Mouse (Mus musculus): Measurements from ENCODE around the gene Abat. TPM values are rescaled to one million over a fixed set of nuclear protein-coding genes. Genes with fewer than 3 reads are reported as not detected.

The Abat gene
- polyA plus RNA-seq, 1 experiment from 2014 or later: 39.5 TPM

DNA sequence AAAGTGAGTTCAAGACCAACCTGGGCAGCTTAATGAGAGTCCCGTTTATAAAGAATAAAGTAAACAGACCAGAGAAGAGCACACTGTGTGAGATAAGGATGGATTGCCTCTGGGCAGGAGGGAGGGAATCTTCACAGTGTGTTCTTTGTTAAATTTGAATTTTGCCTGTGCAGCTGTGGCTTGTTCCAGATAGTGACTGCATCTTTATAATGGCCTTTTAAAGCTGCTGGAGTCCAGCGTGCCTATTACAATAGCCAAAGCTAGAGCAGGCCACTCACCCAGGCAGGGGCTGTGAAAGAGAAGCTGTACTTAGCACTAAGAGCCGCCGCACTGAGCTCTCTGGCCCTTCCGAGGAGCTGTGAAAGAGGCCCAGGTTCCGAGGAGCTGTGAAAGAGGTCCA, 132.3 kb downstream of the Abat start:
- no peak for ATAC-seq (ENCODE audit: low FRiP score, low read depth)
- Histone ChIP-seq H3K4me2 (replicated peaks) (no peak overlapping the region), H3K27ac (replicated peaks) (no peak overlapping the region), H3K9me3 (no peaks in the 10 kb centered on the region), H3K9ac (replicated peaks) (no peak overlapping the region), H3K4me1 (no peaks in the 10 kb centered on the region), H3K4me3 (no peak overlapping the region), H3K36me3 (peaks cover 81% of the 10 kb centered on the region), H3K27me3 (no peaks in the 10 kb centered on the region)
- 91% methylated on average over 6 of the region's 6 CpGs for WGBS

DNA sequence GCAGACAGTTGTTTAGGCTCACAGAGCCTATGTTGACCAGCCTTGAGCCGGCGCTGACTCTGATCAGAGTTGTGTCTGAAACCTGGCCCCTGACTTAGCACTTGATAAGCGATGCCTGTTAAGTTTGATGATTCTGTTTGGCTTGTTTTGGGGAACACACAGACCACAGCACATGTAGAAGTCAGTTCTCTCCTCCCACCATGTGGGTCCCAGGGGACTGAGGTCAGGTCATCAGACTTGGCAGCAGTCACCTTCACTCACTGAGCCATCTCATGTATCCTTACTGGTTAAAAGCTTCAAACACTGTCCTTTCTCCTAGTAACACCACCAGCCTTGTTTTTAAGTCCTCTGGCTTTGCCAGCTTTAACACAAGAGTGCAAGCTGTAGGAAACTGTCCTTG, 136.8 kb downstream of the Abat start:
- H3K9me3 ChIP-seq: no peaks in the 10 kb centered on the region
- peaks cover 85% of the 10 kb centered on the region for H3K36me3 ChIP-seq
- no peak overlapping the region for H3K9ac ChIP-seq (replicated peaks)
- ATAC-seq (ENCODE audit: low FRiP score, low read depth): no peak
- H3K4me2 ChIP-seq (replicated peaks): no peak overlapping the region
- H3K4me3 ChIP-seq: no peak overlapping the region
- no peaks in the 10 kb centered on the region for H3K27me3 ChIP-seq
- H3K27ac ChIP-seq (replicated peaks): no peak overlapping the region
- no peaks in the 10 kb centered on the region for H3K4me1 ChIP-seq
- 99% methylated on average over 3 of the region's 3 CpGs for WGBS

DNA sequence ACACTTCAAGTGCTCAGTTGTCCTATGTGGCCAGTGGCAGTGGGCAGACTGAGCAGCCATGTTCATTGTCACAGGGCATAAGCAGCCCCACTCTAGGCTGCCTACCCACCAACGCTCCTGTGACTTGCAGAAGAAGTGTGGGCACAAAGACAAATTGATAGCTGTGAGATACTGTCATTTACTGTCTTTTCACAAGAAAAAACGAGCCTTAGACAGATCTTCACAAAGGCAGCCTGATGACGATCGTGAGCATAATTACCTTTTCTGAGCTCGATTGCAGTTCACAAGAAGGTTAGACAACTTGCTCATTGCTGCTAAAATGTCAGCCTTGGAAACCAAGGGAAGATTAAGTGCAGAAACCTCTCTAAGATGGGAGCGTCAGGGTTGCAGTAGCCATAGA, 141.9 kb downstream of the Abat start:
- Histone ChIP-seq H3K4me2 (replicated peaks) (no peak overlapping the region), H3K27me3 (no peaks in the 10 kb centered on the region), H3K4me1 (no peaks in the 10 kb centered on the region), H3K4me3 (no peak overlapping the region), H3K9ac (replicated peaks) (no peak overlapping the region), H3K36me3 (peaks cover 76% of the 10 kb centered on the region), H3K27ac (replicated peaks) (no peak overlapping the region), H3K9me3 (no peaks in the 10 kb centered on the region)
- no peak for ATAC-seq (ENCODE audit: low FRiP score, low read depth)
- WGBS: 90% methylated on average over 6 of the region's 6 CpGs

DNA sequence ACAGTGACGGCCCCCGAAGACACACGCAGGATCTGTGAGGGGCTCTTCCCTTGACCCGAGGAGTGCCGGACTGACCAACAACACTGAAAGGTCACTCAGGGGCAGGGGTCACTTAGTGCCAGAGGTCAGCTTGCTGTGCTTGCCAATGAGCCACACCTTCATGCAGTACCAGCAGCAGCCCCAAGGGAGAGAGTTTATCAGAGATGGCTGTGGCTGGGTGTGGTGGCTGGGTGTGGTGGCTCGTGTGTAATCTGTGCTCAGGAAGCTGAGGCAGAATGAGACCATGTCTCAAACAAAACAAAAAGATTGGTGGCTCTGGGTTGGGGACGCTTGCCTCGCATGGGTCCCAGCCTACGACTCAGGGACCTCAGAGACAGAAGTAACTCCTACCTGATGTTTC, 142.4 kb downstream of the Abat start:
- no peaks in the 10 kb centered on the region for H3K9me3 ChIP-seq
- no peaks in the 10 kb centered on the region for H3K27me3 ChIP-seq
- no peak overlapping the region for H3K27ac ChIP-seq (replicated peaks)
- no peaks in the 10 kb centered on the region for H3K4me1 ChIP-seq
- no peak overlapping the region for H3K4me3 ChIP-seq
- ATAC-seq (ENCODE audit: low FRiP score, low read depth): no peak
- H3K4me2 ChIP-seq (replicated peaks): no peak overlapping the region
- peaks cover 79% of the 10 kb centered on the region for H3K36me3 ChIP-seq
- no peak overlapping the region for H3K9ac ChIP-seq (replicated peaks)
- 86% methylated on average over 9 of the region's 9 CpGs for WGBS

DNA sequence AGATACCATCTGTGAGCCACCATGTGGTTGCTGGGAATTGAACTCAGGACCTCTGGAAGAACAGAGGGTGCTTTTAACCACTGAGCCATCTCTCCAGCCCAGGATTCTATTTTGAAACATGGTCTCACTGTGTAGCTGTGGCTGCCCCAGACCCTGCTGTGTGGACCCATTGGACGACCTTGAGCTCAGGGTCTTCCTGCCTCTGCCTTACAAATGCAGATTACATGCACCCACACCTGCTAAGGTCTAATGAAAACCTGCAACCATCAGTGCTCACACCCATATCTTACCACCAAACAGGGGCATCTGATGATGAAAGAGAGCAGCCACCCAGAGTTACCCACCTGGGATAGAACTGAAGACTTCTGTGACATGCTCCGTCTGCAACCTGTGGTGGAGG, 143.0 kb downstream of the Abat start:
- Histone ChIP-seq H3K9me3 (no peaks in the 10 kb centered on the region), H3K27ac (replicated peaks) (no peak overlapping the region), H3K36me3 (peaks cover 78% of the 10 kb centered on the region), H3K9ac (replicated peaks) (no peak overlapping the region), H3K4me1 (no peaks in the 10 kb centered on the region), H3K27me3 (no peaks in the 10 kb centered on the region), H3K4me2 (replicated peaks) (no peak overlapping the region), H3K4me3 (no peak overlapping the region)
- no peak for ATAC-seq (ENCODE audit: low FRiP score, low read depth)
- 86% methylated on average over 2 of the region's 2 CpGs for WGBS

DNA sequence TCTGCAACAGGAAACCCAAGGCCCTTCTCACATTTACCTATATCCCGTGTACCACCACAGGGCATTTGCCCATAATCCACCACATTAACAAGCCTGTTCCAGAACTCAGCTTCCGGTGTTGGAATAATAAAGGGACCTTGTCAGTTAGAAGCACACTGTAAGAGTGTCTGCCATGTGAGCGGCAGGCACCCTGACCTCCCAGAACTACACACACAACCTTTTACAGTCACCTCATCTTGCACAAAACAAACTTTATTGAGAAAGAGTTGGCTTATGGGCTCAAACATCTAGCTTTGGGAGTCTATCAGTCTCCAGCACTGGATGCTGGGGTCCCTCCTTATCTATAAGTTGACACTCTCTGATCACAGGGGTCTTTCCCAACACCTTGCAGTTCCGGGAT, 145.1 kb downstream of the Abat start:
- H3K27me3 ChIP-seq: no peaks in the 10 kb centered on the region
- H3K9ac ChIP-seq (replicated peaks): no peak overlapping the region
- H3K4me2 ChIP-seq (replicated peaks): no peak overlapping the region
- no peak overlapping the region for H3K27ac ChIP-seq (replicated peaks)
- H3K4me1 ChIP-seq: 0 out of 2 replicates have a peak, but pooled peaks cover 4% of the 10 kb centered on the region
- no peak overlapping the region for H3K4me3 ChIP-seq
- 88% methylated on average over 4 of the region's 4 CpGs for WGBS
- no peak for ATAC-seq (ENCODE audit: low FRiP score, low read depth)
- no peaks in the 10 kb centered on the region for H3K9me3 ChIP-seq
- H3K36me3 ChIP-seq: peaks cover 78% of the 10 kb centered on the region

DNA sequence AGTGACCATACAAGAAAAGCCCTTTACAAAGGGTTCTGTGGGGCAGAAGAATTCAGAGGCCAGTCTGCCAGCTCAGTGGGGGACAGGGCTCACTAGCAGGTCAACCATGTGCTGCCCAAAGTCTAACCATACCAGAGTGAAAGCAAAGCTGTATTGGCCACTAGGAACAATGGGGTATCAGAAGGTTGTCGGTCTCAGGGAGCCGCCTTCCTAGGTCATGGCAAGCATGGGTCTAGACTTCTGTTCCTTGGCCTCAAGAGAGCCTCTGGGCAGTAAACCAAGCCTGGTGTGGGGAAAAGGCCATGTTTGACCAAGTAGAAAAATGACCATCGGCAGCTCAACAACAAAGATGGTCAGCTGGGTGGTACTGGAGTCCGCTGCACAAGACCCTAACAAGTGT, 145.5 kb downstream of the Abat start:
- Histone ChIP-seq H3K27me3 (no peaks in the 10 kb centered on the region), H3K4me2 (replicated peaks) (no peak overlapping the region), H3K9me3 (no peaks in the 10 kb centered on the region), H3K9ac (replicated peaks) (no peak overlapping the region), H3K27ac (replicated peaks) (no peak overlapping the region), H3K36me3 (peaks cover 82% of the 10 kb centered on the region), H3K4me3 (no peak overlapping the region), H3K4me1 (peaks cover 4% of the 10 kb centered on the region; the same call in 1 of the 2 replicates)
- ATAC-seq (ENCODE audit: low FRiP score, low read depth): no peak
- 87% methylated on average over 4 of the region's 4 CpGs for WGBS

DNA sequence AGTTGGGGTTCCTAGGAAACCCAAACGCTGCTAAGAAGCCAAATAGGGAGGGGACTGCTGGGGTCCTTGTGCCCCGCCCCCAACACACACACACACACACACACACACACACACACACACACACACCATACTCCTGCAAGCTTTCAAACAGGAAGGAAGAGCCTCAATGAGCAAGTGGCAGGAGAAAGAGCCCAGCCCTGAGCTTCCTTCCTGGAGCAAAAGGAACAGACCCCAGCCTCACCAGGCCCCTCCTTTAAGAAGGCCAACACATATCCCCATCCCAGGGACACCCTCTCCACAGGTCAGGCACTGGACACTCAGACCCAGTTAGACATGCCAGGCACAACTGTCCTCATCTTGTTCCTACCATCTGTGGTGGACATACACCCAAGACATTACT, 149.8 kb downstream of the Abat start:
- Histone ChIP-seq H3K27ac (replicated peaks) (no peak overlapping the region), H3K4me3 (no peak overlapping the region), H3K4me2 (replicated peaks) (no peak overlapping the region), H3K4me1 (peaks cover 23% of the 10 kb centered on the region), H3K27me3 (no peaks in the 10 kb centered on the region), H3K9me3 (no peaks in the 10 kb centered on the region), H3K9ac (replicated peaks) (no peak overlapping the region), H3K36me3 (peaks cover 67% of the 10 kb centered on the region)
- WGBS: 71% methylated on average over 1 of the region's 2 CpGs
- ATAC-seq (ENCODE audit: low FRiP score, low read depth): no peak

DNA sequence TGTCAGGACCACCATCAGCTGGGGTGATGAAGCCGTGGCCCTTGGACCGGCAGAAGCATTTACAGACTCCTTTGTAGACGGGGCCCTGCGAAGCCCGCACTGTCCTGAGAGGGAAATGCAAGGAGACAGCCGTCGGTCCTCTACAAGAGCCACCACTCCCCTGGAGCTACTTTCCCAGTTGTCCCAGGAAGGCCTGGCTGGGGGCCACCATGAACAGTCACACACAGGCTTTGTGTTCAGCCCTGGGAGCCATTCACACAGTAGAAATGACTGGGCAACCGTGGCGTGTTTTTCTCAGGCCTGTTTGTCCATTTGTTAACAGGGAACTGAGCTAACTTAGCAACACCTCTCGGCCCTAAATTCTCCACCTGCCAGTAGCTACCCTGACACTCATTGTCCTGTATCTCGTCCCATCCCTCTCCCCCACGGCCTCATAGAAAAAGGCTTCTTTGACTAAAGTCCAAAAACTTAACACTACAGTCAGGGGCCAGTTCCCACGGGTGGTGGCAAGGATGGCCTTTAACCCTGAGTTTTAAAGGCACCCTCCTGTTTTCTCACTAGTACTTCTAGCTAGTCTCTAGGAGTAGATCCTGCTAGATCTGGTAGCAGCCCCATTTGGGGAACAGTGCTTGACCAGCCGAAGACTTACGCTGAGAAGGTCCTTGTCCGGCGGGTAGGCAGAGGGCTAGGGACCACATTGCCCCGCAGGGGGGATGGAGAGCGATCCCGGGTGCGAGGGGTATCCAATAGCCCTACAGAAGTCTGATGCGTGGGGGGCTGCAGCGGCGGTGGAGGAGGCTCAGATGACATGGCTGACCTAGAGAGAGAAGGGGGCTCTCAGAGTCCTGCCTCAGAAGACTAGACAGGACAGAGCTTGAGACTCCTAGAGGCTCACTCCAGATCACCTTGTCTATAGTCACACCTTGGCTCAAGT, 150.6 kb downstream of the Abat start:
- peaks cover 61% of the 10 kb centered on the region for H3K36me3 ChIP-seq

DNA sequence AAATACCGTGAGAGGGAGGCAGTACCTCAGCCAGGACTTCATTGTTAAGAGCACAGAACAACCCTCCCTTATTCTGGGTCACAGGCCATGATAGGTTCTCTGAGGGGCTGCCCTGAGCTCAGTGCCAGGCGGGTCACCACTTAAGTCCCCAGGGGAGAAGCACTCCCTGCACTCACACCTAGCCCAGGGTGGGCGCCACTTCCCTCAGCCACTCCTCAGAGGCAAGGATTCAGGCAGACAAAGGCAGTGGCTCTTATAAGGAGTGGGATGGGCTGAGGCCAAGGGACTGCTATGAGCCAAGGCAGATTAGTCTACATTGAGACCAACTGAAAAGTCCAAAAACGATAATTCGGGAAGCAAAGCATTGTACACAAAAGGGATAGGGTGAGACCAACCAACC, 152.1 kb downstream of the Abat start:
- Histone ChIP-seq H3K36me3 (peaks cover 50% of the 10 kb centered on the region), H3K27me3 (no peaks in the 10 kb centered on the region), H3K4me1 (peaks cover 47% of the 10 kb centered on the region), H3K4me2 (replicated peaks) (no peak overlapping the region), H3K27ac (replicated peaks) (no peak overlapping the region), H3K9me3 (no peaks in the 10 kb centered on the region), H3K4me3 (no peak overlapping the region), H3K9ac (replicated peaks) (no peak overlapping the region)
- no peak for ATAC-seq (ENCODE audit: low FRiP score, low read depth)
- 86% methylated on average over 5 of the region's 5 CpGs for WGBS

More for the DNA sequence above, 150.6 kb downstream of the Abat start:
- WGBS: 88% methylated on average over 24 of the region's 24 CpGs
- Histone ChIP-seq H3K27me3 (no peaks in the 10 kb centered on the region), H3K4me3 (no peak overlapping the region), H3K9ac (replicated peaks) (no peak overlapping the region), H3K27ac (replicated peaks) (no peak overlapping the region), H3K9me3 (no peaks in the 10 kb centered on the region), H3K4me2 (replicated peaks) (no peak overlapping the region), H3K4me1 (peaks cover 32% of the 10 kb centered on the region)
- ATAC-seq (ENCODE audit: low FRiP score, low read depth): no peak

DNA sequence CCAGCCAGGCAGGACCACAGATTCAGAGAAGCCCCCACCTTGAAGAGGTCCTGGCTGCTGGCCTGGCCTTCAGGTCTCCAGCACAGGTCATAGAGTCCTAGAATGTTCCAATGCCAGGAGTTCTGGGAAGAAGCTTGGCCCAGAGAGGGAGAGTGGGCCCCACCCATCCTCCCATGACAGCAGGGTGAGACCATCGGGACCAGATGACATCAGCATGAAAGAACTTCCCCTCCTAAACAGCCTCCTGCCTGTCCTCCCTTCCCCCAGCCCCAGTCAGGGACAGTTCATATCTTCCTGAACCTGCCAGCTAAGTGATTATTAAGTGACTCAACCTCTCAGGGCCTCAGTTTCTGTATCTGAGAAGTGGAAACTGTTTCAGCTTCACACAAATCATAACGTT, 153.2 kb downstream of the Abat start:
- Histone ChIP-seq H3K4me1 (peaks cover 56% of the 10 kb centered on the region), H3K9me3 (no peaks in the 10 kb centered on the region), H3K9ac (replicated peaks) (no peak overlapping the region), H3K4me3 (no peak overlapping the region), H3K4me2 (replicated peaks) (no peak overlapping the region), H3K36me3 (peaks cover 41% of the 10 kb centered on the region), H3K27me3 (no peaks in the 10 kb centered on the region), H3K27ac (replicated peaks) (no peak overlapping the region)
- no peak for ATAC-seq (ENCODE audit: low FRiP score, low read depth)
- 81% methylated on average over 2 of the region's 2 CpGs for WGBS

DNA sequence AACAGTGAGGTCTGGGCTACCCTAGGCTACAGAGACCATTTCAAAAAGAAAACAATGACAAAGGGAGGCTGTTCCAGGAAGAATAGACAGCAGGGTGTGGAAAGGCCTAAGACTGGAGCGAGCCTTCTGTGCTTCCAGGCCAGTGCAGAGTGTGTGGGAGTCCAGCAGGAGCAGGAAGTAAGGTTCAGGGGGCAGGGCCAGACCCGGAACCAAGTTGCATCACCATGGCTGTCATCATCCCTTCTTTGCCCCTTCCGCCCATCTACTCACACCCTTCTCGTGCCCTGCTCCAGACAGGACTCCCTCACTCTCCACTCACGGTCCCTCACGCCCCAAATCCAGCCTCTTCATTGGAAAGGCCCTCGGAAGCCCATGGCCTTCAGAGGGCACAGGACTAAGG, 154.0 kb downstream of the Abat start:
- WGBS: 85% methylated on average over 7 of the region's 7 CpGs
- H3K9me3 ChIP-seq: no peaks in the 10 kb centered on the region

More for the DNA sequence above, 154.0 kb downstream of the Abat start:
- Histone ChIP-seq H3K9ac (replicated peaks) (no peak overlapping the region), H3K4me2 (replicated peaks) (peak overlapping the region; percentile 23; the same call in 1 of the 2 replicates), H3K4me3 (no peak overlapping the region), H3K36me3 (peaks cover 33% of the 10 kb centered on the region), H3K4me1 (peaks cover 53% of the 10 kb centered on the region), H3K27me3 (no peaks in the 10 kb centered on the region), H3K27ac (replicated peaks) (0 out of 2 replicates have a peak overlapping the region, but pooled peaks have one; percentile 4)
- no peak for ATAC-seq (ENCODE audit: low FRiP score, low read depth)

Measured in midbrain, embryonic 12.5 days (tissue).